Mouse (Mus musculus) cerebellum, adult 9-11 months (tissue): Measurements from ENCODE around the gene Csf2rb2.
A peak's percentile ranks its signal among the peaks of the same experiment; 100 is the strongest.
"Not testable (repeated sequence)": the region's sequence is repeated elsewhere in the genome, so short reads cannot be mapped to it uniquely, and the experiment has no call there.

Experiments used
- DNase-seq: peaks from one replicate; pipeline ENCODE4 v3.0.0; 2022

Csf2rb2 gene

DNA sequence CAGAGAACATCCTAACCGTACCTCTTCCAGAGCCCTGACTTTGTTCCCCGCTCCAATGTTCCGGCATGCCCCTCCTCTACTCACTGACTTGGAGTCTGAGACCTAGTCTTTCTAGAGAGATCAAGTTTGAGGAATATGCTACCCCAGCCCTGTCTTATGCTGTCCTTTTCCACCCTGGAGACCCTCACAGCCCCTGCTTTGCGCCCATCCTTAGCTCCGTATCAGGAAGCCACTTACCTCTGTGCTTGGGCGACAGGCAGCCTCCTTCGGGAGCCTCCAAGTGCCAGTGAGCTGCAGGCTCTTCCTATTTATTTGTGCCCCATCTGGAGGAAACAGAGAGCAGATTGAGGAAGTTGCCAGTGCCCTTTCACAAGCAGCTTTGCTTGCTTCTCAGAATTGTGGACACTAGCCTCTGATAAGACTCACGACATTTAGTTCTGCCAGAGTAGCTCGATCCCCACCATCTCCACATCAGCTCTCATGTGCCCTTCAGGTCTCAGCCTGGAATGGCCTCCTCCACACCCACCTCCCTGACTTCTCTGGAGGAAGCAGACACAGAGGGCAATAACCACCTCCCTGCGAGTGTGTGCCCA lies at the start of gene Csf2rb2:
Gene Csf2rb2 (minus strand): TSS at position 381 of the 593 bp plus-strand sequence.
- DNase-seq: no peak

DNA sequence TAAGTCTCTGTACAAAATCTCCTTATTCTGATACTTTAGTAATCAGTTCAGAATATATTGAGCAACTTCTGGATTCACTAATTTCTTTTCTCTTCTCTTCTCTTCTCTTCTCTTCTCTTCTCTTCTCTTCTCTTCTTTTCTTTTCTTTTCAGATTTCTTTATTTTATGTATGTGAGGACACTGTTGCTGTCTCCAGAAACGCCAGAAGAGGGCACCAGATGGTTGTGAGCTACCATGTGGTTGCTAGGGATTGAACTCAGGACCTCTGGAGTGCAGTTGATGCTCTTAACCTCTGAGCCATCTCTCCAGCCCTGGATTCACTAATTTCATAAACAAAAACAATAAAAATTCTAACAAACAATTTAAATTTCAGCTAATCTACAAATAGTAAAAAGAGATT lies 49.4 kb upstream of the Csf2rb2 start:
- DNase-seq: no peak

DNA sequence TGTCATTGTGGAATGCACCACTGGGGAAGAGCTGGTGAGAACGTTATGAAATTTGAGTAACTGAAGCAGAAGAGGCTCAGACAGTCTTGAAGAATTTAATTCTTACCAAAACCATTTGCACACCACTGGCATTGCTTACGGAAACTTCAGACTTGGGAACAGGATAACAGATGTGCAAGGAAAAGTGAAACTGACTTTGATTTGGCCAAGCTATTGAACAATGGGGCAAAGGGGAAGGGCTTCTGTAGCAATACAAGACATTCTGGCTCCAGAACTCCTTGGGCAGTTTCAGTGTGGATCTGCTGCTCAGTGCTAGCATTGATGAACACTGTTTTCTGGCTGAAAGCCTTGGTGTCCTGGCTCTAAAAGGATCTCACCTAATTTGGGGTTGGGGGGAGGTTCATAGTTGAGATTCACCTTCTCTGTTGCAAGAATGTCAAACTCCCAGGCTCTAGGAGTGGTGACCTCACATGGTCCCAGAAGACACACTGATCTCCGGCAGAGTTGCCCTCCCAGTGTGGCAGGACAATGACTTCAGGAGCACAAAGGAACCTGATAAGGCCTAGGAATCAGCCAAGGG lies 46.2 kb upstream of the Csf2rb2 start:
- no peak for DNase-seq

DNA sequence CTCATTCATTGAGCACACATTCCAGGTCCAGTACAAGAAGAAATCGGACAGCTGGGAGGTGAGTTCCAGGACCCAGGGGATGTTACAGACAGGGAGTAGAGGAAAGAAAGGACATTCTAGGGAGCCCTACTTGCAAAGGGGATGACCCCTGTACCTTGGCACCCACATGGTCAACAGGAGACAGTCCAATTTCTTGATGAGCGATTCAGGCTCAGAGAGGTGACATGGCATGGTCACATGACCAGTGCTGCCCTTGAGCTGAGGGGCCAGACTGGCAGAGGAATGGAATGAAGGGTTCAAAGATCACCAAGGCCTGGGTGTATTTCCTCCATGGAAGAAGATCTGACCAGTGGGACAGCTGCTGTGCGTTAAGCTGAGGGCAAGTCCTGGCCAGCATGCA lies 39.0 kb upstream of the Csf2rb2 start:
- DNase-seq: no peak

DNA sequence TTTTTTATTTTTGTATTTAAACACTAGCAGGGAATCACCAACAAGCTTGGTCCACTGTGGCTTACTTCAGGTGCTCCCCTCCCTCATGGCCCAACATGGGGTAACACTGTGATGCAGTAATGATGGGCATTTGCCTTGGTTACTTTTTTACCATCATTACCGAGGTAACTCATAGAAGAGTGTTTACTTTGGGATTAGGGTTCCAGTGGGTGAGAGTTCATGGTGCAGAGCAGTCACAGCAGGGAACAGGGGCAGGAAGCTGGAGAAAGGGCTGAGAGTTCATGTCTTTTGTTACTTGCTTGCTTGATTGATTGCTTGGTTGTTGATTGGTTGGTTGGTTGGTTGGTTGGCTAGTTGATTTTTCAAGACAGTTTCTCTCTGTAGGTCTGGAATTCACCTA lies 38.2 kb upstream of the Csf2rb2 start:
- DNase-seq: no peak

DNA sequence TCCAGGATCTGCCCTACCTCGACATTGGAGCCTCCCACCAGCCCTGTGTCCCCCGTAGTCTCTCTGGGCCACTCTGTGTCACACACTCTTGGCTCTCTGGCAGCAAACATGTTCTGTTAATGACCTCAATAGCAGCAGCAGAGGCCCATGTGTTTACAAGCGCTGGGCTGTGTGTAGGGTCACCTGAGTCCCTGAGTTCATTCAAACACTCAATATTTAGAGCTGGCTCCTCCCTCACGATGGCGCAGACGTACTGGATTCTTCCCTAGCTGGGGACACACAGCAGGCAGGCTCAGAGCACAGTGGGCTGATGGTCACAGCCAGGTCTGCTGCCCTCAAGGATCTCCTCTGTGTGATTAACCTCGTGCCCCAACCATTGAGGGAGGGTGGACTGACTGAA lies 35.4 kb upstream of the Csf2rb2 start:
- not testable (repeated sequence) for DNase-seq

DNA sequence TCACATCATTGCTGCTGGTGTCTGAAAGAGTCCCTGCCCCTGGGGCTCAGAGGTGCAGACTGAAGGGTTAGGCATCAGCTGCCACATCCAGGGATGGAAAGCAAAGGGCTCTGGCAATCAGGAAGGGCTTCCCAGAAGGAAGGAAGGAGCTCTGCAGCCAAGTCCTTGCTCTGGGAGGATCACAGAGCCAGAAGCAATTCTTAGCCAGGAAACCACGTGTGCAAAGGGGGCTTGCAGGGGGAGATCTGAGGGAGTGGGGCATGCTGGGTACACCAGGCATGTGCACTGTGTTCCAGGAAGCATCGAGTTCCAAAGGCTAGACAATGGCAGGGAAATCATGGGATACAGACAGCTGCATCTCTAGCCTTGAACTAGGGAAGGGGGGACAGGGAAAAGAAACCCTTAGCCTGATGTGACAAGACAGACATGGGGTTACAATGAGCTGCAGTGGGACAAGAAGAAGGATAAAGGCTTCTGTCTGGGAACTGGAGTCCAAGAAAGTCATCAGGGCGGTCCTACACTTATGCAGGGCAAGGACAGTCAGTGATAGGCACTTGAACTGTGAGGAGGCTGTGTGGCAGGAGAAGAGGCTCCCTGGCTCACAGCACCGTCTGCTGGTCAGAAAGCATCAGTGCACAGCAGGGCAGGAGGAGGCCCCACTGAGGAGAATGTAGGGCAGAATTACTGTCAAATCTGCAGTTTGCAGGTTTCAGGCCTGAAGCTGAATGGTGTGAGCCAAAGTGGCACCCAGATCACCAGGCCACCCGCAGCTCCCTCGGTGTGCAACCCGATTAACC lies 34.3 kb upstream of the Csf2rb2 start:
- DNase-seq: peak; percentile 38

DNA sequence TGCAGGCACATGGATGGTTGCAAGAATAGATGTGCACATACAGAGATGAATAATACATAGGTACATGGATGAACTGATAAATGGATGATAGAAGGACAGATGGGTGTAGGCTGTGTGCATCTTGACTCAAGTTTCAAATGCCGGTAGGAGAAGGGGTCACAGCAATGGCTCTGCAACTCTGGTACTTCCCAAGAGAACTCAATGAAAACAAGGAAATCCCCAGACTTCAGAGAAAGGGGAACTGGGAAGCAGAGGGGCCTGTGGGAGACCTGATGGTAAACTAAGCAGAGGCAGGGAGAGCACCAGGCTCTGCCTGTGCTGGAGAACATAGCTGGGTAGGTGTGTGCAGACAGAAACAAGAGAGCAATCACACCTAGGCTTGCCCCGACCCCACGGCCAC lies 28.9 kb upstream of the Csf2rb2 start:
- no peak for DNase-seq

DNA sequence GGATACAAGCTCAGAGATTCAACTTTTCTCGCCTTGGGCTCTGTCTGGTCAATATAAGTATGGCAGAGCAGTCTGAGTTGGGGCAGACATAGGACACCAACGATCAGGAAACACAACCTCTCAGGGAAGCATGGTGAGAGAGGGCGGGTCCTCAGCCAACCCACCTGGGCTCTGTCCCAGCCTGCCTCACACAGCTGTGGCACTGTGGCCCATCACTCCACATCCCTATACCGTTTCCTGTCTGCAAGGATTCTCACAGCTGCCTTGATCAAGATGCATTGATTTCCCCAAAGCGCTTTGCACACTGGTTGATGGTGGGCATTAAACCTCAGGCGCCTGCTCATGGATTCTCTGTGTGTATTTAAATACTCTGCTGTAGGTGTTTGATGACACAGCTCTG lies 27.5 kb upstream of the Csf2rb2 start:
- no peak for DNase-seq

DNA sequence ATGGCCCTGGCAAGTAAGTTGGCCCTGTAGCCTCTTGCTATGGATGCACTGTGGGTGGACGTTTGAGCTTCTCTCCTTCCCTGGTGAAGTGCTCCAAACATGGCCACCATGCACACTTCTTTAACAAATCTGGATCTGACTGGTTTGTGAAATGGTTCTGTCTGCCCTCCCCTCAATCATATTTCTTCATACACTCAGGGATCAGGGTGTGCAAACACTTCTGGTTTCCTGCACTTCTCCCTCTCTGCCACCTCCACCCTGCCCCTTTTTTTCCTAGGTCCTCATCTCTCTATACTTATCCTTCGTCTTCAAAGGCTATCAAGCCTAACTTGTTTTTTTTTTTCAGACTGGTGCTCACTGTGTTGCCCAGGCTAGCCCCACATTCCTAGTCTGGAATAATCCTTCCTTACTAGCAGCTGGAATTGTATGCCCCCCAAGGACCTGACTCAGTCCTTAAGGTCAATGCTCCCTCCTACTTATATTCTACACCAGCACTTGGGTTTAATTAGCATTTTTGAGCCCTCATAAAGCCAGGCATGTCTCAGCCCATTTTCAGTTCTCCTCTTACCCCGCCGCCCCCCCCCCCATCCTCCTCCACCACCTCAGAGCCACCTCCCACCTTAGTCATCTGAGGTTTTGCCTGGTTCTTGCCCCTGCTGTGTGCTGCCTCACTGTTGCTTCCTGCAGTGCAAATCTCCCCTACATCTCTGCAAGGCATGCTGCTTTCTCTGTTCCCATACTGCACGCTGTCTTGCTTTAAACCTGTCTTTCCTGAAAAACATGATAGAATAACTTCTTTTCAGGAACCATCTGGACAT lies 26.2 kb upstream of the Csf2rb2 start:
- no peak for DNase-seq

DNA sequence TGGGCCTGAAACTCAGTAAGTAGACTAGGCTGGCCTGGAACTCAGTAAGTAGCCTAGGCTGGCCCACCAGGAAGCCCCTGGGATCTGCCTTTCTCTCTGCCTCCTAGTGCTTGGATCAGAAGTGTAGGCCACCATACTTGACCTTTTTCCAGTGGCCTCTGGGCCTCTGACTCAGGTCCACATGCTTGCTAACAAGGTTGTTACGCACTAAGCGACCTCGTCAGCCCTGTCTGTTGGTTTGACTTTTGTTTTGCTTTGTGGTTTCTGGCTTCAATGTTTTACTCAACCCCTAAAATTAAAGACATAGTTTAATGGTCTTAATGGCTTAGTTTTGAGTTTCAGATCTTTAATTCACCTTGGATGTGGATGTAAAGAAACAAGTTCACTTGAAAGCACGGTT lies 25.2 kb upstream of the Csf2rb2 start:
- DNase-seq: no peak

DNA sequence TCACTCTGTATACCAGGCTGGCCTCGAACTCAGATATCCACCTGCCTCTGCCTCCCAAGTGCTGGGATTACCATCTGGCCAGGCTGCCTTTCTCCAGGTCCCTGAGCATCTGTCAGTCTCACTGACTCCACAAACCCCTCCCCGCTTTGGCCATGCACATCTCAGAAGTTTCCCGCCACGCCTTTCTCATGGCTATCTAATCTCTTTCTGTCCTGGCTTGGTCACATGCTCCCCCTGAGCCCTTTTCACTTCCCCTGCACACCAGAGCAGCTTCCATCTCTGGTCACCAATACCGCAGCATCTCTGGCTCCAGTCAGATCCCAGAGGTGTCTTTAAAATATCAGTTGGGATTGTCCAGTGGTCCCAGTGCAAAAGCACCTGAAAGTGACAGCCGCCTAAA lies 24.5 kb upstream of the Csf2rb2 start:
- DNase-seq: not testable (repeated sequence)

DNA sequence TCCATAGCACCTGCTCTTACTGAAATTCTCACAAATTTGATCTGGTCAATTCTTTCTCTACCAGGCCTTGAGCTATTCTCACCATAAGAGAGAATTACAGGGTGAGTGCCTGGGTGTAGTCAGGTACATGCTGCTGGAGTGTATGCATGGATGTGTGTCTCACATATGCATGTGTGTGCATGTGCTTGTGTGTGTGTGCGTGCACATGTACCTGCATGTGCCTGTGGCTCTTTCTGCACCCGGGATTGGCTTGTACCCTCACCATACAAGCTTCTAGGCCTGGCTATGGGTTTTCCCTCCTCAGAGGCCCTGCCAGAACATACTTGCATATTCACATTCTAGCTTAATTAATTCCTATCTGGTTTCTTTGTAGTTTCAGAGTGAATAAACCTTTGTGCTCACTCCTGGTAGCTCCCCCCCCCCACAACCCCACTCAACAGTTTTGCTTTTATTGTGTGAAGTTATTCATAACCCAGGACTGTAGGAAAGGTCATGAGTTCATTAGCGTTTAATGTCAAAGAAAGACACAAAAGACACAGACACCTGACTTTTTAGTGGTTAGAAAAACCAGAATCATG lies 23.1 kb upstream of the Csf2rb2 start:
- no peak for DNase-seq

DNA sequence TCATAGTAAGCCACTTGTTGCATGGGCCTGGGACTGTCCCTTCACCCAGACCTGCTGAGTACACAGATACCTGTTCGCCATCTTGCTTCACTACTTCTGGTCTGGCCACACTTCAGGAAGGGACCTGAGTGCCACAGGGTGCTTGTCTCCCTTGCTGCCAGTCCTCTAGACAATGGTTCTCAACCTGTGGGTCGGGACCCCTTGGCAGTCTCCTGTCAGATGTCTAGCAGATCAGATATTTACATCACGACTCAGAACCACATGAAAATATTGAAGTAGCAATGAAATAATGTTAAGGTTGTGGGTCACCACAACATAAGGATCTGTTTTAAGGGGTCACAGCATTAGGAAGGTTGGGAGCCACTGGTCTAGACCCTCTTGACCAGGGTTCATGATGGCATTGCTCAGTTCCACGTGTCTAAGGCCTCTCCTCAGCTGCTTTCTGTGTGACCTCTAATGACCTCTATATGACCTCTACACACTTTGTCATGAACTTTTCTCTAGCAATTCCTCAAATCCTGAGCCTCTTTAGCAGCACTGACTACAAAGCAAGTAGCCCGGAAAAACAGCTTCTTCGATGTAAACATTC lies 22.3 kb upstream of the Csf2rb2 start:
- not testable (repeated sequence) for DNase-seq

DNA sequence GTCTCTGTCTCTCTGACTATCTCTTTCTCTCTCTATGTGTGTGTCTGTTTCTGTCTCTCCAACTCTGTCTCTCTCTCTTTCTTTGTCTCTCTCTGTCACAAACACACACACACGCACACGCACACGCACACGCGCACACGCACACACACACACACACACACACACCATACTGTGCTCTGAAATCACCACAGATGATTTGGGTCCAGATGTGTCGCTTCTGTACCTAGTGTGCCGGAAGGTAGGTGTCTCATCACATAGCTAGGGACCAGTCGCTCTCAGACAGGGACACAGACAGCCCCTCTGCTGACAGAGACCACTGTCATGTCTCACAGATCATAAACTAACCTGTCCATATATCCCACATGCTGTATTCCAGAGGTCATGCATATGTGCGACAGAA lies 21.2 kb upstream of the Csf2rb2 start:
- no peak for DNase-seq

DNA sequence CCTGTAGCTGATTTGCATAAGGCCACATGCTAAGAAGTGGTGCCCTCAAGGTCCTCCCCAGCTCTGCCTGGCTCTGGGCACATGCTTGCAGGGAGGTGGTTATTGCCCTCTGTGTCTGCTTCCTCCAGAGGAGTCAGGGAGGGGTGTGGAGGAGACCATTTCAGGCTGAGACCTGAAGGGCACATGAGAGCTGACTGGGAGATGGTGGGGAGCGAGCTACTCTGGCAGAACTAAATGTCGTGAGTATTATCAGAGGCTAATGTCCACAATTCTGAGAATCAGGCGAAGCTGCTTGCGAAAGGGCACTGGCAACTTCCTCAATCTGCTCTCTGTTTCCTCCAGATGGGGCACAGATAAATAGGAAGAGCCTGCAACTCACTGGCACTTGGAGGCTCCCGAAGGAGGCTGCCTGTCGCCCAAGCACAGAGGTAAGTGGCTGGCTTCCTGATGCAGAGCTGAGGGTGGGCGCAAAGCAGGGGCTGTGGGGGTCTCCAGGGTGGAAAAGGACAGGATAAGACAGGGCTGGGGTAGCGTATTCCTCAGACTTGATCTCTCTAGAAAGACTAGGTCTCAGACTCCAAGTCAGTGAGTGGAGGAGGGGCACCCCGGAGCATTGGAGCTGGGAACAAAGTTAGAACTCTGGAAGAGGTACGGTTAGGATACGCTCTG lies 20.3 kb upstream of the Csf2rb2 start, which contains the start of gene Csf2rb:
Gene Csf2rb (plus strand): TSS at position 82 of the 669 bp plus-strand sequence.
- DNase-seq: no peak

DNA sequence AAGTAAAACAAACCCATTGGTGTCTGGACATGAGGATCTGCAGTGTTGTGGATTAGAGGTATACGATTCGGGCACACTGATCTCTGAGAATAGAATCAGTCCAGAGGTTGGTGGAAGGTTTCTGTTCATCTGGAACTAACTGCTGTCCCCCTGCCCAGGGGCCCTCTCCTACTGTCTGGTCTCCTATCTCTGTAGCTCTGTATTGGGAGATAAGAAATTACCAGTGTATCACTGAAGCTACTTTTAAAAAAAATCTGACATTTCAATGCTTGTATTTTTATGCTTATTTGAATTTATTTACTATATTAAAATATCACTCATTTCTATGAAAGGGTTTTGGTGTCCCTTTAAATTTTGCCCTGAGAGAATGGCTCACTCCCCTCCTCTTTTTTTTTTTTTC lies 18.8 kb upstream of the Csf2rb2 start:
- no peak for DNase-seq

DNA sequence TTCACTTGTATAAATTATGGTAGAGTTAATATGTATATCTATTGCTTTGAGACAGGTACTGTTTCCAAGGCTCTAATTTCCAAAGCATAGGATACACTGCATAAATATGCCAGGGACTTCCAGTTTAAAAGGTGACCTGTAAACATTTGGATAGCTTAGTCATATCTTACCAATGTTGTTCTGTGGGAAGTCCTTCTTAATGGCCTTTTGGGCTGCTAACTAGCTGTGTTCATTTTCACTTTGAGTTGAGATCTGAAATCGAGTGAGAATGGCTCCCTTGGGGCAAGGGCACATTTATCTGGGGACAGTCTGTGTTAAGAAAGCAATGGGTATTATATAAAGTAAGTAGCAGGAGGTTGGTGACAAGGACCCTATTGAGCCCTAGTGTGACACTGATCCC lies 17.8 kb upstream of the Csf2rb2 start:
- DNase-seq: no peak

DNA sequence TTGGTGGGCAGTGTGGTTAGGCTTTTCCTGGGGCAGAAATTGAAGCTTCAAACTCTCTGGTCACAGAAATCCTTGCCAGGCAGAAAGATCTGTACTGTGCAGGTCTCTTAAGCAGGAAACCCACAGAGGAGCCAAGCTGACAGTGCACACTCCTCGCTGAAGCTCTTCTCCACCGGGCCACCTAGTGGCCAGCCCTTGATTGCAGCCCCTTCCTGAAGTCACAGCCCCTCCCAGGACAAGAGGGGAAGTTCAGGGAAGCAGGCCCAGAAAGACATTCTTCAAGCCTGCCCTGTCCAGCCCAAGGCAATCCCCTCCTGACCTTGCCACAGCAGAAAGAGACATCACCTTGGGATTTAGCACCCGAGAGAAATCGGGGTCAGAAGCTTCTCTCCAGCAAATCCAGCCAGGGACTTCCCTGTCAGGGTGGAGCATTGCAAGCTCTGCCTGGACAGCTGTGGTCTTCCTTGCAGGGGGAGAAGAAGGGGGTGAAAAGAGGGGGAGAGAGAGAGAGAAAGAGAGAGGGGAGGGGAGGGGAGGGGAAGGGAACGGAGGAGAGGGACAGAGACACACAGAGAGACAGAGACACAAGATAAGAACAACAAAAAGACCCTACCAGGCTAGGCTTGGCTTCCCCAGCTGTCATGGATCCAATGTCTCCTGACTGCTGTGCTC lies 15.4 kb upstream of the Csf2rb2 start:
- peak; percentile 14 for DNase-seq

DNA sequence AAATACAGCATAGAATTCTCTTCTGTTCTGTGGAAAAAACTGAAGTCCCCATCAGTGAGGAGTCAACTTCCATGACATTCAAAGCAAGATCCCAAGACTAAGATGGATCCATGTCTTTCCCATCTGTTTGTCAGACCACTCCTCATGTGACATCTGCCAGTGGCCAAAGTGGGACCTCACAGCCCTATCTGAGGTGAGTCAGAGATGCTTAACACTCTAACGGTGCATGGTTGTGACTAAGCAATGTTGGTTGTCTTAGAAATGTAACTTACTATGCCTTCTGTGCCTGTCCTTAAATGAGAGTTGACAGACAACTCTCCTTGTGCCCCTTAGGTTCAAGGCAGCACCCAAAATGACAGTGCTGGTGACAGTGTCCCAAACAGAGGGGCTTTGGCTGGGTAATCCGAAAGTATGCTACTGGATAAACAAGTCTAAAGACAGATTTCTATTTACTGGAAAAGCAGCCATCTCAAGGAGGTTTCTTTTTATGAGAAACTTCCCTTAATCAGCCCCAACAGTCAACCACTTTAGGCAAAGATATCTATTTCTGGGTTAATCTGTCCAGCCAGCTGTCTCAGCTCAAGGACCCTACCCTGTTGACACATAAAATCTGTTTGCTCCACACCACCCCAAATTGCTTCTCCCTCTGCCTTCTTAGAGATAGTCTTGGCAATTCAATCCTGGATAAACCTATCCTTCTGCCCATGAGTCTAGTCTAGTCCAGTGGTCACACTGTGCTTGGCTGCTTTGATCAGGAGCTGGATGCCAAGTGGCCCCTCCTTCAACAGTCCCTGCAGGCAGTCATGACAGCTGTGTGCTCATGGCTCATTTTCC lies 13.0 kb upstream of the Csf2rb2 start:
- DNase-seq: not testable (repeated sequence)
